Mouse (Mus musculus) A20 (cell line): ENCODE measurements at regions not wholly inside any gene's neighbourhood (a gene's known extent, or its start where the extent isn't known, plus 50 kb on each side); places are given as distances from the start of the nearest gene placed in this dataset.

ENCODE experiments used
- DNase-seq: peaks from one replicate; pipeline ENCODE4 v3.0.0-alpha.2; 2011; ENCODE audit warnings: low read depth, low spot score

- DNase-seq = no peak
These were observed 727.8 kb upstream of the Frg1 start for GRCm38 (mm10) chr8:42144685-42145084.

DNA sequence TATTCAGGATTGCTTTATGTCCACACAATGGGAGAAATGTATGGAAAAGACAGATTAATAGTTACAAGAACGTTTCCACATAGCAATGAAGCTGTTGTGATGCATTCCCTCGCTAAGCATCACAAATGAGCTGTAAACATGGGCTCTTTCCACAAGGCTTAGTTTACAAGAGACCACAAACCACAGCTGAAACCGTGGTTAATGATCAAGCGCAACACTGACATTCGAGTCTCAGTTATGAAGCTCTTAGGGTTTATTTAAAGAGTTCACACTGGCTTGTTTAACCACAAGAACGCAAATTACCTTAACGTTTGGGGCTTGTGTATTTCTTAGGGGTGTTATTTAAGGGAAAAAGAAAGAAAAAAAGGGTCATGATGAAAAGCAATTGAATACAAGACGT lies 727.3 kb upstream of the Frg1 start:
- DNase-seq = peak; percentile 6

GRCm38 (mm10) chr8:42107582-42107981 lies 690.7 kb upstream of the Frg1 start:
- no peak for DNase-seq

- no peak for DNase-seq
These were observed 652.4 kb upstream of the Frg1 start for GRCm38 (mm10) chr8:42069314-42069713.

GRCm38 (mm10) chr8:42043526-42043925 lies 626.7 kb upstream of the Frg1 start:
- no peak for DNase-seq

- DNase-seq = no peak
These were observed 622.4 kb upstream of the Frg1 start for GRCm38 (mm10) chr8:42039245-42039644.

DNA sequence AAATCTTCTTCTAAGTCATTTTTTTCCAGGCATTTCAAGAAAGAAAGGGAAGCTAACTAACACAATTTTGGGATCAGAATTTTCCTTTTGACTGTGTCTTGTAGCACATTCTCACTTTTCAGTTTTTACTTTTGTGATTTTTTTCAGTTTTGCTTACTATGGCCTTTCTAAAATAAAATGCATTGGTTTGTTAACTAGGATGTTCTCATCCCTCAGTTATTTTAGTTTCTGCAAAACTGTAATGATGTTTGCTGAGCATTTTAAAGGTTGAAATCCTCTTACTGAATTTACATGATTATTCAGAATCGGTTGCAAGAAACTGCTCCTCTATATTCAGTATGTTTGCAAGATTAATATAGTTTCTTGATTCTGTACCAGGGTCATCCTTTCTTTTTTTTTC lies 610.1 kb upstream of the Frg1 start:
- no peak for DNase-seq

DNA sequence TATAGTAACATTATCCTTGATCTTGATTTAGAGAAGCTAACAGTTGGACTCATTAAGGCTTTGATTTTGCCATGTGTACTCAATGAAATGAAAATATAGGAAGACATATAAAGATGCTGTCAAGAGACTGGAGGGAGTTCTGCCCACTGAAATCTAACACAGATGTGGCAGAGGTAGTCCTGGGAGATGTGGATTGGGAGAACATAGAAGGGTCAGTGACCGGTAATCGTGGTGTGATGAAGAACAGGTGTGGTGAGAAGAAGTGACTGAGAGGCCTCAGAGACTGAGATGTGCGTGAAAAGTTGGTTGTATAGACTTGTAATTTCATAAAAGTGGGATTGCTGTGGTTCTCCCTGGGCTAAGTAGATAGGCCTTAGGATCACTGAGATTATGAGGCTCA lies 600.9 kb upstream of the Frg1 start:
- no peak for DNase-seq

DNA sequence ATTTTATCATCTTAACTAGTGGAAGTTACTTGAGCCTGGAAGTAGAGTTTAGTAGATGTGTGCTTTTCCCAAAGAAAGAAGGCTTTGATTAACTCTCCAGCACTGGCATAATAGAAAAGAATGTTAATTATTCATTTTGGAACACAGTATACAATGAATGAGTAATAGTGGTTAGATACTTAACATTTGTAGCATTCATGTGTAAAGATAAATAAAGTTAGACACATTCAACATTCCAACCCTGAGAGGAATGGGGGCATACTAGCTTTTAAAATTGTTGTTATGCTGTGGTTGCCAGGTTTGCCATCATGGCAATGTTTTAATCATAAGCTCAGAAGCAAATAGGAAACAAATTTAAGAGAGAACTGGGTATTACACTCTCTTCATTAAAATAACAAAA lies 586.3 kb upstream of the Frg1 start:
- no peak for DNase-seq

GRCm38 (mm10) chr8:41989040-41989501 lies 572.2 kb upstream of the Frg1 start:
- DNase-seq = no peak

DNA sequence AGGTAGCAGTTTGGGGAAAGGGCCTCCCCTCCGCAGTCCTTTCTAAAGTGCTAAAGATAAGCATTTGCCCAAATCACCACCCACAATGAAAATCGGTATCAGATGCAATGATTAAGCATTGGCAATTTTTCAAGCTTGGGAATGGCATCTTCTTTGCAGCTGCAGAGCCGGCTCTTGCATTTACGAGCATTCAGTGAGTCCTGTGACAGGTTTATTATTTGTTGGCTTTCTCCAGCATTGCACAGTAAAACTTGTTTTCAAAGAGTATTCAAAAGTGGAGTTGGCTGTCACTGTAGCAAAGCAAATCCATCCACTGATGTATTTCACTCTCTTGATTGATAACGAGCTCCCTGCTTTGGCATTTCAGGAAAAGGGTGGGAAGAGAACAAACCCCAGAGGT lies 571.3 kb upstream of the Frg1 start:
- no peak for DNase-seq

GRCm38 (mm10) chr8:41987417-41987816 lies 570.5 kb upstream of the Frg1 start:
- DNase-seq = no peak

DNA sequence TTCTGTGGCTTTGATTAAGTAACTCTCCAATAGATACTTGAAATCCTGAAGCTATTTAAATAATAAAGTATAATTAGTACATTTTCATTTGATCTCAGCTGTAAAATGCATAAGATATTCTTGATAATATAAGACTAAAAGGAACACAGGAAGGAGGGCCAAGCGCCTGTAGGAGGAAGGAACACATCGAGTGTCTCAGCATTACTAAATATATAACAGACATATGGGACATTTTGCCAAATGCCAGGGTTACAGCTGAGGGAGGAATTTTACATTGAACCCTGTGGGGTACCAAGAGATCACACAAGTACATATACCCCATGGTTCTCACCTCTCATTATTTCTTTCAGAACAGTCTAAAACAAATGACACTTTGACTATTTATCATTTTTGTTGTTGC lies 555.5 kb upstream of the Frg1 start:
- no peak for DNase-seq

GRCm38 (mm10) chr8:41970536-41970935 lies 553.7 kb upstream of the Frg1 start:
- no peak for DNase-seq

- DNase-seq = no peak
These were observed 552.5 kb upstream of the Frg1 start for GRCm38 (mm10) chr8:41969408-41969807.

DNA sequence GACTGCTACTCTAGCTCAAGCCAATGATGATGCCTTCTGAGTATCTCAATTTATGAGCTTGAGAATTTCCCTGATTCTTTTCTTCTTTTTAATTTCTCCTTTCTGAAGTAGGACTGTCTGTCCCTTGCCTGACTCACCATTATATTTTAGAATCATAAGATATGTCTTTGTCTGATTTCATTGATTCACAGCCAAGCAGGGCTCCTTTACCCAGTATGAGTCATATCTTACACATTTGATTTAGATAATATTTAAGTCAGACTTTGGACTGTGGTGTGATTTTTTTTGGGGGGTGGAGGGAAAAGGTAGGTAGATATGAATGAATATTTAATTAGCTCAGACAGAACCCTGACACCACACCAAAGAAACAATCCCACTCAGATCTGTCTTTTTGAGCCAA lies 547.2 kb upstream of the Frg1 start:
- no peak for DNase-seq

GRCm38 (mm10) chr8:41956878-41957277 lies 540.0 kb upstream of the Frg1 start:
- no peak for DNase-seq

DNA sequence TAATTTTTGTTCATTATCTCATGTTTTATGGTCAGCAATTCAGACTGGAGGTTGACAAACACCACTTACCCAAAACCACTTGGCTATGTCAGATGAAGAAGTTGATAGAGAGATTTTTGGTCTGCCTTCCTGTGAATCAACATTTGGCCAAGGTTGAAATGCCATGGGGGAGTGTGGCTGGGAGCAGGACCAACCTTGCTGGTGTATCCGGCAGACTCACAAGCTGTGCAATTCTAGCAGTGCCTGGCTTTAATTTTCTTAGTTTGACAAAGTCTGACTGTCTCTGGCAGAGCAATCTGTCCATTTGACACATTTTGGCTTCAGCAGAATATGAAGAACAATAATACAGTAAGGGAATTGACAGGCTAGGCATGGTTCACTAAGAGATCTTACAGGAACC lies 533.9 kb upstream of the Frg1 start:
- no peak for DNase-seq

- DNase-seq = no peak
These were observed 522.4 kb upstream of the Frg1 start for GRCm38 (mm10) chr8:41939298-41939697.

GRCm38 (mm10) chr8:41921106-41921505 lies 504.2 kb upstream of the Frg1 start:
- no peak for DNase-seq

GRCm38 (mm10) chr8:41920536-41920935 lies 503.7 kb upstream of the Frg1 start:
- DNase-seq = no peak

DNA sequence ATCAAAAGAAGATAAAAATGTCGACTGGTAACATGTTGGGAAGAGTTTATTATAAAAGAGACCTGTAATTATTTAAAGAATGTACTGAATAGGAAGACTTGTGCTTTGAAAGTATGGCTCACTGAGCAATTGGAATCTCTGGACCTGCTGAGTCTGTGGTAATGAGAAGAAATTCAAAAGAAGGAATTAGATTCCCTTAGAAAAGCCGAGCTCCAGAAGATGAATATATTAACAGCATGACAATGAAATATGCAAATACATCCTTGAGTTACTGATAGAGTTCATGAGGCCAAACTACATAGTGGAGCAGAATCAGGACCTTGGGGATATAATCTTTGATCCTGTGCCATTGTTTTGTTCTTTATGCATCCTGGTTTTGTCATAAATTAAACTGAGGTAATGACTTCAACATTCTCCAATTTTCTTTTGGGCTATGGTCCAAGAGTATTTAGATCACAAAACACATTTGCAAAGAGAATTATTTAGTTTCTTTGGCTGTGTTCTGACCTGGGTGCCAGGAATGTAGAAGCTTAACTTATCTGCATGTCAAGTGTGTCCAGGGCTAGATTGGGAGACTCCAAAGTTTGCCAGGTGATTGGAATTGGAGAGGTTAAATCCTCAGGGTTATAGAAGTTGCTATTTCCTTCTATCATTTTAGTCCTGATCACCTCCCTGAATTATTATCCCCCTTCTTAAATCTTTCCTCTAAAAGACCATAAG lies 461.3 kb upstream of the Frg1 start:
- no peak for DNase-seq

GRCm38 (mm10) chr8:41869681-41870356 lies 452.9 kb upstream of the Frg1 start:
- no peak for DNase-seq
